Mouse (Mus musculus) left cerebral cortex, postnatal 4 days (tissue): ENCODE measurements around the gene Efcab3. TPM values are rescaled to one million over a fixed set of nuclear protein-coding genes. Genes with fewer than 3 reads are reported as not detected.
"Not testable (repeated sequence)": the region's sequence is repeated elsewhere in the genome, so short reads cannot be mapped to it uniquely, and the experiment has no call there.

Experiments
- DNase-seq: peaks from one replicate; pipeline ENCODE4 v3.0.0-alpha.2; 2022
- intact Hi-C: fragments of 180-260 bp; cut with DNase I; formaldehyde crosslinking; loops from one replicate; pipeline ENCODE4 v1.15.1; 2025
- total RNA-seq, 2 experiments: library from RNA; stranded (reverse); gene quantifications; 2 replicates each; pipeline ENCODE4 v1.2.3; 2021

Efcab3 gene
- under 1 TPM; 0.48 to 0.98 TPM for total RNA-seq

DNA sequence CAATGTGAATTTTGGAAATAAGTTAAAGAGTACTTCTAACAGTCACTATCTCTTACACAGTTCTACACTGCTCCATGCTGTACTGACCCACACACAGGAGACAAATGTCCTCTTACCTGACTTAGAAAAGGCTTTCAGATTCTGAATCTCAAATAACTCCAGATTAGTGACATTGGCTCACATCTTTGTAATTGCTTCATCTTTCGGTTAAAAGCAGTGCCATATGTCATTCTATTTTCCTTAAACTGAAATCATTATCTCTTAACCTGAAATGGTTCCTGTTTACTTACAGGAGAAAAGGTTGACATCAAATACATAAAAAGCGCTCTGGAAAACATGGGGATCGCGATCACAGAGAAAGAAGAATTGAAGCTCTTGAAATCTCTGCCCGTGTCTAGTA lies at the start of gene Efcab3:
Gene Efcab3, plus strand, starts transcription at position 301 of the 400 bp plus-strand sequence.
- DNase-seq, result no peak
- intact Hi-C loops, result no loop called here

DNA sequence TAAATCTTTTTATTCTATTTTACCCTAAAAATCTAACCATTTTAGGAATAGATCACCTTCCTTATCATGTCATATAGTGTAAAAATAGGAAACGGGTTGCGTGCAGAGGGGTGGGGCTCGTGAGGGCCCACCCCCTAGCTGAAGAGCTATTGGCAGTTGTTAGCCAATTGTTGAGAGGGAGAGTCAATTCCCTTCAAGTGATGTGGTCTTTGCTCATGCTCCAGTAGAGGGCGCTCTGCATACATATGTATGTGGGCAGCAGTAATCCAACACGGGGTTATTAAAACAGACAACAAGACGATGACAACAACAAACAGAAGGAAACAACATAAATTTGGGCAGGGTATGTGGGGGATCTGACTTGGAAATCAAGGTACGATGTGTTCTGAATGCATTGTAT lies 42.3 kb upstream of the Efcab3 start:
- intact Hi-C loops, result no loop called here

DNA sequence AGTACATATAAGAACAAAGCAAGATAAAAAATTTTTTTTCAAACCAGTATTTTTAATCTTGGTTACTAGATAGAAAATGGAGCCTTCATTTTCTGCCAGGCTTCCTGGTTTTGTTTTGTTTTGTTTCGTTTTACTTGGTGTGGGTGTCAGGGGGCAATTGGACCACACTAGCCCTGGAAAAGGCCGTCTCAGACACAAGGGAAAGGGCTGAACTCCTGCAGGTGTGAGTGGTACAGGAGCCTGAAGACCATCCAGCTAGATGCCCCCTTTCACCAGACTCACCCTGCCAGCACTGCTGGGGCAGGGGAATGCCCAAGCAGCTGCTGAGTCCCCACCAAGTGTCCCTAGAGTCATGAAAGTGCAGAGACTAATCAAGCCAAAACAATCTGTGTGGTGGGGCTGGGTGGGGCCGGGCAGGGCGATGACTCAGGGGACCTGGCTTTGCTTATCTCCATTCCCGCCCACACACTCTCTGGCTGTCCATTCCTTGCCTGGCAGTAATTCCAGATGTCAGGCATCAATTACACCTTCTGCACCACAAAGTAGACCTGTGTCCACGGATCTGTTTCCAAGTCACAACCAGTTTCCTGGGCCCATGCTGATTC lies 34.5 kb upstream of the Efcab3 start:
- intact Hi-C loops, result no loop called here
- no peak for DNase-seq

More for the DNA sequence above, 42.3 kb upstream of the Efcab3 start:
- DNase-seq, result peak; percentile 7

DNA sequence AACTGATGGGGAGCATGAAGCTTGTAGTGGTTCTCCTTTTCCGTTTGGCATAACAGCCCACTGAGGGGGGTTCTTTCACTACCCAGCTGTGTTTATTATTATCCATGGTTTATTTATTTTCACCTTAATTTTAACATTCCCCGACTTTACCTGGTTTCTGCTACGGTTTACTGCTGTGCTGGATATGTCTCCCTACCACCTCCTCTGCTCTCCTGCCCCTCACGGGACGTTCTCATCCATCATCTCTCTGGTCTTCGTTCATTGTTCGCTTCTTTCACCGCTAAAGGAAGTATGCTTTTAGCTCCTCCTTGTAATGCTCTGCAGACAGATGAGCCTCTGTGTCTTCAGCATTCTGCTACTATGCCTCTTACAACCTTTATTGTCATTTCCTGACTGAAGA lies 33.9 kb upstream of the Efcab3 start:
- intact Hi-C loops, result no loop called here
- DNase-seq, result no peak

DNA sequence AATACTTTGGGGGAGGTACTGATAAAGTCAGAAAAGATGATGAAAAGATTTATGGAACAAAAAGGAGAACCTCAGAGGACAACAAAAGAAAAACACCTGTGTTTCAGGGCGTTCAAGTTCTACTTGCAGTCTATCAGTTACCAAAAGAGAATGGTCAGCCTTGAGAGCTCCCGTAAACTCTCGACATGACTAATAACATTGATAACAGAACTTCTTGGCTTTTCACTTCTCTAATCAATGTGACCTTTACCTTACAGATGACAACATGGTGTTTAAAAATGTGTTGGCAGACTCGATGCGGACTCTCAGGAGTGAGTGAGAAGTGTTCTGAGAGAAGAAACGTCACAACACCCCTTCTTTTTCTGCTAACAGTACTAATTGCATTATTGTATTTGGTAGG lies 33.2 kb upstream of the Efcab3 start:
- intact Hi-C loops, result no loop called here
- DNase-seq, result no peak

DNA sequence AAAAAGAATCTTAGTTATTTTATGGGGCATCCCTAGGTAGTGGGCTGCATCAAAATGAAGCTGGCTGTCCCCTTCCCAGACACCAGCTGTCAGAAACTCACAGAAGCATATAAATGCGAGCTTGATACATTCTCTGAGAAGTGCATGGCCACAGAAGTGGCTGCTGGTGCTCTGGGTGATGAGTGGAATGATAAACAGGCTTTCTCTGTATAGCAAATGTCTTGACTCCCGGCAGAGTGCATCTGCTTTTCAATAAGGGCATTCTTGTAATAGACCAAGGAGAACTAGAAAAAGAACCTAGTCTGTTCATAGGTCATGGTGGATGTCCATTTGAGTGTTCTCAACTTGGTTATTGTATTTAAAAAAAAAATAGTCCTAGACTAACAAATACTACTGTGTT lies 32.3 kb upstream of the Efcab3 start:
- DNase-seq, result no peak
- intact Hi-C loops, result no loop called here

DNA sequence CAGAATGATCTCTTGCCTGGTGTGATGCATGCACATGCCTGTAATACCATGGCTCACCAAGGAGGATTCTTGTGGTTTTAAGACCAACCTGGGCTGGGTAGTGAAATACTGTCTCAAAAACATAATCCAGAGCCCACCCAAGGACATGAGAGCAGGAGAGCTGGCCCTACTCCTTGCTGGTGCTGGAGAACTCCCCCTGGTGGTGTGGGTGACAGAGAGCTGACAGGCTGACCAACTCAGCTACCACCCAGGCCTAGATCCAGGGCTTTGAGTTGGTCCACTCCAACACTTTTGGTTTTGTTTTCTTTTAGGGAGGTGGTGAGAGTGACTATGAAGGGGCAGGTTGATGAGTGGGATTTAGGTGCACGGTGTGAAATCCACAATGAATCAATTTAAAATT lies 28.3 kb upstream of the Efcab3 start:
- DNase-seq, result no peak
- intact Hi-C loops, result no loop called here

DNA sequence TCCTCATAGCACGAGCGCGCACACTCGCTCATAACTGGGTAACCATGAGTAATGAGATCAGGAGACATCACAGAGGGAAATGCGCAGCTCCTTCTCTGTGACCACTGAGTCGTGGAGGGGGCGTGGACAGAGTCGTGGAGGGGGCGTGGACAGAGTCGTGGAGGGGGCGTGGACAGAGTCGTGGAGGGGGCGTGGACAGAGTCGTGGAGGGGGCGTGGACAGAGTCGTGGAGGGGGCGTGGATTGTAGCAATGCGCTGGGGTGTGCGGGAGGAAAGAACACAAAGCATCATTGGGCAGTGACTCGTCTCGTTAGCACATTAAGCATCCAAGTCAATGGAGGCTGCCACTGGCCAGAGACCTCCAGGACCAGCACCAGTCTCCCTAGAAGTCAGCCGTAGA lies 49.1 kb downstream of the Efcab3 start:
- DNase-seq, intact Hi-C loops: not testable (repeated sequence)

DNA sequence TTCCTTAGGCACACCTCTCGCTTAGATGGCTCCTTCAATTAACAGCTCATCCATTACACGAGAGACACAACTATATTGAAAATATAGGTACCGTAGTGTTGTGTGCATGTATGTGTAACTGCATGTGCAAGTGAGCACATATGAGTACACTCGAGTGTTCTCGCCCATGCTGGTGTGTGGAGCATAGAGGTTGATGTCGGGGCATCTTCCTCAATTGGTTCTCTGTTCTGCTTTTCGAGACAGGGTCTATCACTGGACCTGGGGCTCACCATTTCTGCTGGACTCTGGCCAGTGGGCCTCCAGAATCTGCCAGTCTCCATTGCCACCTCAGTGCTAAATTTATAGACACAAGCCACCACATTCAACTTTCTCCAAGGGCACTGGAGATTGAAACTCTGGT lies 54.4 kb downstream of the Efcab3 start:
- DNase-seq, result no peak
- intact Hi-C loops, result no loop called here

DNA sequence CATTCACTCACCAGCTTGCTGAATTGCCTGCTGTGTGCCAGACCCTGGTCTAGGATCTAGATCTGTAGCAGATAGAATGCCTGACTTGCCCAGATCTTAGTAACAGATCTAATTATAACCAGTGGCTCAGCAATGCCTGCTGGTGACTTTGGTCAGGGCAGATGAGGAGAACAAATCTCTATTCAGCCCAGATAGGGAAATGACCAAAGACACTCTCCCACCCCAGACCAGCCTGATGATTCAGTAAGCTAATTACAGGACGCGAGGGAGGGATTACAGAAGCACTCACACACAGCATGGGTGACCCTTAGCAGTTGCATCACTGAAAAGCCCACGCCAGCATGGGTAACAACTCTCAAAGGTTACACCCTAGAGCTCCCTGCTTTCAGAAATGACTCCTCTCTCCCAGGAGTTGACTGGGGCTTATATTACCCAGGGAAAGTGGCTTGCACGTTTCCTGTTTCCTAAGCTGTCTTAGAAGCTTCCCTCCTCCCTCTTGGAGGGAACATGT lies 57.2 kb downstream of the Efcab3 start:
- intact Hi-C loops, result loop anchor here (5.0 kb wide), 2 partner anchors 348 to 528 kb away; no protein-coding TSS in a partner anchor
- DNase-seq, result no peak

DNA sequence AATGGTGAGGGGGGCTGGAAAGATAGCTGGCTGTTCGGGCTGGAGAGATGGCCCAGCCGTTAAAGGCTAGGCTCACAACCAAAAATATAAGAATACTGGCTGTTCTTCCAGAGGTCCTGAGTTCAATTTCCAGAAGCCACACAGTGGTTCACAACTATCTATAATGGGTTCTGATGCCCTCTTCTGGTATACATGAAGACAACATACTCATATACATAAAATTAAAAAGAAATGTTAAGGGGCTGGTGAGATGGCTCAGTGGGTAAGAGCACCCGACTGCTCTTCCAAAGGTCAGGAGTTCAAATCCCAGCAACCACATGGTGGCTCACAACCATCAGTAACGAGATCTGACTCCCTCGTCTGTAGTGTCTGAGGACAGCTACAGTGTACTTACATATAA lies 58.4 kb downstream of the Efcab3 start:
- not testable (repeated sequence) for DNase-seq
- intact Hi-C loops, result loop anchor here (5.0 kb wide), 2 partner anchors 349 to 529 kb away; no protein-coding TSS in a partner anchor

DNA sequence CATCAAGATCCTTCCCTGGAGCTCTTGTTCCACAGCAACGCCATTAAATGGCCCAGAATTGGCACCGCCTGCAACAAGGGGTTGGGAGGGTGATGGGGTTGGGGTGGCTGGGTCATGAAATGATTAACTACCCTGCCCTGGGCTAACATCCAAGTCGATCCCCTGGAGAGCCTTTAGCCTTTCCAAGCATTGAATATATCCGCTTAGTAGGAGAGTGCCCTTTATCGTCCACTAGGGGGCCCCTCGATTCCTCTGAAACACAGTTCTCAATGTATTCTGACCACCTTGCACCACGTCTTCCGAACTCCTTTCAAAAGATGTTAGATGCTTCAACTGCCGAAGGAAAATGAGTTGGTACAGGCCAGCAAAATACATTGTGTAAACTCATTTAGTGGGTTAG lies 60.6 kb downstream of the Efcab3 start:
- DNase-seq, result peak; percentile 62
- intact Hi-C loops, result loop anchor here (5.0 kb wide), 2 partner anchors 352 to 532 kb away; no protein-coding TSS in a partner anchor

DNA sequence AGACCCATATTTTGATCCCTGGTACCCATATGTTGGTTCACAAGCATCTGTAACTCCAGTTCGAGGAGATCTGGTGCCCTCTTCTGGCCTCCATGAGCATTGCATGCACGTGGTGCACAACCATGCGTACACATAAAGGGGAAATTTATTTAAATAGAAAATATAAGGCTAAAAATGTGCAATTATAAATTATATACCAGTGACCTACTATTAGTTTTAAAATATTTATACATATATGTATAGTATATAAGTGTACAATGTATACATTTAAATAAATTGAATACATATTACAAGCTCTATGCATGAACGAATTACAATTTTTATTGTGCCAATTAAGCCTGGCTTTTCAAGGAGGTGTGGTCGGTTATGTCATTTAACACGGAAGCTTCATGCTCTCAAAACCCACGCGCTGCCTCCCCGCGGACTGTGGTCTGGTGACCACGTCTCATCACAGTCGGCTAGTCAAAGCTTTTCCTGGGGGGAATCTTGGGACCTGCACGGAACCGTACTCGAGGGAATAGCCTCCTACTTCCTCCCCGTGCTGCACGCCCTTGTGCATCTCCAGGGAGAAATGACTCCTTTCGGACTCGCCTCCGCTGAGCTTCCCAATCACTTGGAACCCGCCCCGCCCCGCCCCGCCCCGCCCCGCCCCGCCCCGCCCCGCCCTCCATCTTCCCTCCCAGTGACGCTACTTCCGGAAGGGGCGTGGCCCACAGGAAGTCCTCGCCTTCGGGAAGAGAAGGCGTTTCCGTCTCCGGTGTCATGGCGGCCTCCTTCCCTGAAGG lies 62.5 kb downstream of the Efcab3 start, which contains the start of gene Mettl2:
Gene Mettl2, plus strand, starts transcription at position 691 of the 785 bp plus-strand sequence.
- intact Hi-C loops, result no loop called here
- DNase-seq, result peak; percentile 89

DNA sequence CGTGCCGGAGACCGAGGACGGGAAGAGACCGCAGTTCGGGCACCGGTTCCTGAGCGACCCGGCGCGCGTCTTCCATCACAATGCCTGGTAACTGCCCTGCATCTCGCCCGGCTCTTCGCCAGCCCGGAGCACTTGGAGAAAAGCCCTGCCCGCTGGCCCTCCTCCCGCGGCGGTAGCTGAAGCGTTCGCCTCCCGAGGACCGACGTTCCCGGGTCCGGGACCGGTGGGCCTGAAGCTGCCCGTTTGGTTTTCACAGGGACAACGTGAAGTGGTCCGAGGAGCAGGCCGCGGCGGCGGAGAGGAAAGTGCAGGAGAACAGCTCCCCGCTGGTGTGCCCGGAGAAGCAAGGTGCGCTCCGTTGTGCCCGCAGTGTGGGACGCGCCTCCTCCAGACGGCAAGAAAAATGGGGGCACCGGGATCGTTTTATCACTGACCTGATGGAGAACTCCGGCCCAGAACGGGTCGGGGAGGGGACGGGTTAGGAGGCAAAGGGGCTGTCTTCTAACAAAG lies 63.2 kb downstream of the Efcab3 start:
- intact Hi-C loops, result no loop called here
- DNase-seq, result no peak

DNA sequence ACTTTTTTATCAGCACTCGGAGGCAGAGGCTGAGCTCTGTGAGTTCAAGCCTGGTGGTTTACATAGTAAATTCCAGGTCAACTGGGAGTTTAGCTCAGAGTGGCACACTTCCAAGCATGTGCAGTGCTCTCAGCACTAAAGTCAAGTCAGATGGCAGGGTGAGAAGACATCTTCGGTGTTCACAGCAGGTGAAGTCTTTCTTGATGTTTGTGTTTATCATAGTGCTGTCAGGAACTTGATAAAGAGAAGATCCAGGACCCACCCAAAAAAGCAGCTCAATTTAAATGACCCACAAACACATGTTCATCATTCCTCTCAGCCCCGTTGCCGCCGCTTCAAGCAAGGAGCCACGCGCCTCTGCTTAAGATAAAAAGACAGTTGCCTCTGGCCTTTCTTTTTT lies 72.3 kb downstream of the Efcab3 start:
- intact Hi-C loops, result loop anchor here (10.0 kb wide), 1 partner anchor 611 kb away; no protein-coding TSS in a partner anchor
- no peak for DNase-seq

DNA sequence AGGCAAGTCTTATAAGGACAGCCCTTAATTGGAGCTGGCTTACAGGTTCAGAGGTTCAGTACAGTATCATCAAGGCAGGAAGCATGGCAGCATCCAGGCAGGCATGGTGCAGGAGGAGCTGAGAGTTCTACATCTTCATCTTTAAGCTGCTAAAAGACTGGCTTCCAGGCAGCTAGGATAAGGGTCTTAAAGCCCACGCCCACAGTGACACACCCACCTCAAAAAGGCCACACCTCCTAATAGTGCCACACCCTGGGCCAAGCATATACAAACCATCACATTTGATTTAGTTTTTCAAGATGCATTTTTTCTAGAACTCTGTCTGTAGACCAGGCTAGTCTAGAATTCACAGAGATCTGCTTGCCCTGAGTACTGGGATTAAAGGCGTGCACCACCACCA lies 73.9 kb downstream of the Efcab3 start:
- DNase-seq, result not testable (repeated sequence)
- intact Hi-C loops, result loop anchor here (10.0 kb wide), 1 partner anchor 612 kb away; no protein-coding TSS in a partner anchor

DNA sequence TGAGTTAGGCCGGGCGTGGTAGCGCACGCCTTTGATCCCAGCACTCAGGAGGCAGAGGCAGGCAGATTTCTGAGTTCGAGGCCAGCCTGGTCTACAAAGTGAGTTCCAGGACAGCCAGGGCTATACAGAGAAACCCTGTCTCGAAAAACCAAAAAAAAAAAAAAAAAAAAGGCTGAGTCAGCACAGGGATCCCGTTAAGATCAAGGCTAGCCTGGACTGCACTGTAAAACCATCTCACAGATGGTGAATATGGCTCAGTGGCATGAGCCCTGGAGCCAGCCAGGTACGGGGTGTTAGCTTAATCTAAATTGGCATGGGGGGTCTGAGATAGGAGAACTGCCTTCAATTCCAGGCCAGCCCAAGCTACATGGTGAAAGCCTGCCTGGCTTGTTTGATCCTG lies 77.1 kb downstream of the Efcab3 start:
- intact Hi-C loops, DNase-seq: not testable (repeated sequence)

DNA sequence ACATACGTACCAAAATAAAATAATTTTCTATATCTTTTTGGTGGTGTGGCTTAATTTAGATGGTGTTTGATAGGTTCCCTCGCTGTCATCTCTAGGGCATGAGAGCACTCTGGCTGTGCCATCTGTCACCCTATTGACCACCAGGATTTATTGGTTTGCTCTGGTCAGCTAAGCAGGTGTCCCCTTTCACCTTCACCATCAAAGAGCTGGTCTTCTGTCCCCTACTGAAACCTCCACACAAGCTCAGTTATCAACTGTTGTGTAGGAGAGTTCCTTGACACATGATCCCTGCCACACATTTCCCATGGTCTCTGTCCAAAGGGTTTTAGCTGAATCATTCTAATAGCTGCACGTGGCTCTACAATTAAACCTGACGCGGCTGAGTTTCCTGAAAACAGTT lies 77.7 kb downstream of the Efcab3 start:
- intact Hi-C loops, result no loop called here
- no peak for DNase-seq

DNA sequence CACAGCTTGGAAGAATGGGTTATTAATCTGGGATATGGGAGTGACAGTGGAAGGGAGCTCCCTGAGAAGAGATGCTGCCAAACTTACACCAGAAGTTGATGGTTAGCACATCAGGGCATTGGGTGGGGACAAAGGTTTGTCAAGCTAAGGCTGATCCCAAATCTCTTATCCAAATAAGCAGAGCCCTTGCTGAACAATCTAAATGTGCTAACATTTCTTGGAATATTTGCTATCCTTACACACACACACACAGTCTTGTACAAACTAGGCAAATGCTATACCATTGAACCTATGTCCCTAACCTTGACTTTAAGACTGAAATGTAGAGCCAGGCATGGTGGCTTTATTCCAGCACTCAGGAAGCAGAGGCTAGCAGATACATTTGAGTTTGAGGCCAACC lies 80.2 kb downstream of the Efcab3 start:
- intact Hi-C loops, result no loop called here
- no peak for DNase-seq

DNA sequence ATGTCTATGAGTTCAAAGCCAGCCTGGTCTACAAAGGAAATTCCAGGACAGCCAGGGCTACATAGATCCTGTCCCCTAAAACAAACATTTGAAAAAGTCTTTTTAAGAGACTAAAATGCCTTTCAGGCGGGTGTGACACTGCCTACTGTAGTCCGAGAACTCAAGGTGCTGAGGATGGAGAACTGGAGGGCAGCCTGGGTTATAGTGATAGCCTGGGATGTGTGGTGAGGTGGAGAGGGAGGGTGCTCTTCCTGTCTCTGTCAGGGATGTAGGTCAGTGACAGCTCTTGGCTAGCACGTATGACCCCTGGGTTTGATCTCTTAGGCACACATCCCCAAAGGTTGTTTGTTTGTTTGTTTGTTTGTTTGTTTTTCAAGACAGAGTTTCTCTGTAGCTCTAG lies 80.7 kb downstream of the Efcab3 start:
- DNase-seq, result no peak
- intact Hi-C loops, result no loop called here

DNA sequence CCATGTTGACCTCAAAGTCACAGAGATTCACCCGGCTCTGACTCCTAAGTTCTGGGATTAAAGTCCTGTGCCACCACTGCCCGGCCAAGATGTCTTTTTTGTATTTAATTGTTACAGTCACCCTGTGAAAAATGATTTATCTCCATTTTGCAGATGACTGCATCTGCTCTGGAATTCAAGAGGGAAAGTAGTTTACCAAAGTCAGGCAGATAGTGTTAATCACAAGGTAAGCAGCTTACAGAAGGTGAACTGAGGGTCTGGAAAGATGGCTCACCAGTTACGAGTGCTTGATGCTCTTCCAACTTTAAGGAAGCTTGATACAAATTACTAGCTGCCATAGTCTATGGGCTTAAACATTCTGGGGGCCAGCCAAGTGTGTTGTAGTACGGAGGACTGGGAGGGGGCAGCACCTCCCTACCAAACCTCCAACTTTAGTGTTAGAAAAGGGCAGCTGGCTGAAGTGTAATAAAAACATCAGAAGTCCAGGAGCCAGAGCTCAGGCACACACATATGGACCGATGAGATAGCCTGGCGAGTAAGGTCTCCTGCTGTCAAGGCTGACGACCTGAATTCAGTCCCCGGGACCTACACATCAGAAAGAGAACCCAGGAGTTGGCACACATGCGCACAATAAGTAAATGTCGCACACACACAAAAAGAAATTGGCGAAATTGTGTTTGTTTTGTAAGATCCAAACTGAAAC lies 81.3 kb downstream of the Efcab3 start:
- DNase-seq, result no peak
- intact Hi-C loops, result no loop called here
